Mouse (Mus musculus) MEL (cell line): ENCODE data around the gene Nanos2.

Source experiments
- CTCF ChIP-seq, 3 experiments: IDR thresholded peaks in 2 of 3; conservative IDR thresholded peaks in 1 of 3; 2 replicates each; pipeline ENCODE4 v1.5.1; 2011 to 2012; ENCODE audit warnings: low read length in 3 of 3, low read depth in 2 of 3, mild to moderate bottlenecking in 2 of 3, improper control_type of control experiment in 1 of 3, inconsistent platforms in 1 of 3, mixed read lengths in 1 of 3, moderate library complexity in 1 of 3; ENCODE audit not compliant: control insufficient read depth in 1 of 3, insufficient read depth in 1 of 3, poor library complexity in 1 of 3, severe bottlenecking in 1 of 3
- EP300 ChIP-seq, 2 experiments: IDR thresholded peaks; 2 replicates each; pipeline ENCODE4 v1.6.1; 2011; ENCODE audit warnings: improper control_type of control experiment in 2 of 2, low read length in 2 of 2, low read depth in 1 of 2, mild to moderate bottlenecking in 1 of 2
- MAX ChIP-seq: IDR thresholded peaks from 2 replicates; pipeline ENCODE4 v1.6.1; 2011; ENCODE audit warnings: low read length, improper control_type of control experiment
- POLR2A ChIP-seq, 2 experiments: IDR thresholded peaks; 2 replicates each; pipeline ENCODE4 v1.6.1; 2011 to 2012; ENCODE audit warnings: low read length in 2 of 2, mild to moderate bottlenecking in 2 of 2, control low read depth in 1 of 2, improper control_type of control experiment in 1 of 2, low read depth in 1 of 2, moderate library complexity in 1 of 2; ENCODE audit not compliant: control insufficient read depth in 1 of 2, insufficient read depth in 1 of 2, poor library complexity in 1 of 2
- USF2 ChIP-seq, 2 experiments: IDR thresholded peaks; 2 replicates each; pipeline ENCODE4 v1.6.1; 2011 to 2012; ENCODE audit warnings: improper control_type of control experiment in 2 of 2, low read length in 2 of 2, borderline replicate concordance in 1 of 2, inconsistent platforms in 1 of 2, low read depth in 1 of 2, mild to moderate bottlenecking in 1 of 2; ENCODE audit not compliant: insufficient read depth in 1 of 2
- ZMIZ1 ChIP-seq: IDR thresholded peaks from 2 replicates; pipeline ENCODE4 v1.6.1; 2012; ENCODE audit warnings: low read depth, mild to moderate bottlenecking, inconsistent platforms, low read length, improper control_type of control experiment, moderate library complexity

DNA sequence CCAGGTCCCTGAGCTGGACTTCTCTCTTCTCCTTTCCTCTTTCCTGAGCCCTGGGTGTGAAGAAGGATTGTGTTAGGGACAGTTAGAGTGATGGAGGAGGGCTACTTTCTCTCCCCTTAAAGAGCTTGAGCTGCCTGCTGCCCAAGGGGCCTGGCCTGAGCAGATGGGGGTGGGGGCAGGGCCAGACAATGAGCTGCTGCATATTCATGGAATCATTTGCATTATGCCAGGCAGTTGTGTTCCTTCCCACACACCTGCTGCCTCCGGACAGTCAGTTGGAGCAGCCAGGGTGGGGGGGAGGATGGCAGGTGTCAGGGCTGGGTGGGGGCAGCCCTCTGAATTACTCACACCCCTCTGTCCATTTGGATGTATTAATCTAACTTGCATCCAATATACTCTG lies 44.8 kb upstream of the Nanos2 start:
- TF ChIP-seq CTCF (IDR thresholded peaks at IDR 0.05 in 2 of 3, conservative IDR thresholded peaks at IDR 0.05 in 1 of 3; ENCODE audit: control insufficient read depth in 1 of 3, insufficient read depth in 1 of 3, low read depth in 2 of 3, low read length in 3 of 3, poor library complexity in 1 of 3, severe bottlenecking in 1 of 3): no peak
- TF ChIP-seq EP300 (IDR thresholded peaks at IDR 0.05; ENCODE audit: low read depth in 1 of 2, low read length in 2 of 2): no peak
- no peak for TF ChIP-seq POLR2A (IDR thresholded peaks at IDR 0.05; ENCODE audit: control insufficient read depth in 1 of 2, insufficient read depth in 1 of 2, low read depth in 1 of 2, low read length in 2 of 2, poor library complexity in 1 of 2)
- no peak for TF ChIP-seq ZMIZ1
- no peak for TF ChIP-seq USF2 (IDR thresholded peaks at IDR 0.05; ENCODE audit: borderline replicate concordance in 1 of 2, insufficient read depth in 1 of 2, low read depth in 1 of 2, low read length in 2 of 2)
- no peak for TF ChIP-seq MAX
